Mouse (Mus musculus): ENCODE data around the gene Mgmt. TPM values are rescaled to one million over a fixed set of nuclear protein-coding genes. Genes with fewer than 3 reads are reported as not detected.

Gene Mgmt
- polyA plus RNA-seq, 1 experiment from 2014 or later, result 5.8 TPM

DNA sequence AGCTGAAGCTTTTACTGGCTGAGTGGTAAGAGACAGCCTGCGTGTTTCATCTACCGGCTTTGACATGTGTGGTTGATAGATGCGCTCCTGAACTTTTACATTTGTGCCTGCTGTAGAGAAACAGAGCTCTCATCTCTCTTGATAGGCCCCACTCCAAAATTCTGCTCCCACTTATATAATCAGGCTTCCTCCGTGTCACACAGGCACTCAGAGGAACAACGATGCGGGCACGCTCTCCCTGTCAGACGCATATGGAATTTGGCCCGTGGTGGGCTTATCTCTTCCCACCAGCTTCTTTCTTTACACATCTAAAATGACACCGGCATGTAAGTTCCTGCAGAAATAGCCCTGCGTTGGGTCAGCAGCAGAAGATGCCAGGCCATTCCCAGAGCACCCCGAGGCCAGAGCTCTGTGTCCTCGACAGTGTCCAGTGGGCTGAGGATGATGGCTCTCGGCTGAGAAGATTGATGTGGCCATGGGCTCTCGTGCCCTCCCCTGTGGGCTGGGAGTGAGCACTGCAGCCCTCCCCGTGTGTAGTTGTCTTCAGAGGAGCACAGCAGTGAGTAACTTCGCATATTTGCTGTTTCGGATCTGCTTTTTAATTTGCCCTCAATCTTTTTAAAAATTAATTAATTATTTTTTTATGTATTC lies 30.3 kb downstream of the Mgmt start:
- 0 out of 2 replicates have a peak, but pooled peaks have one; percentile 7 for ATAC-seq (ENCODE audit: low FRiP score, low TSS enrichment)
- Histone ChIP-seq H3K4me2 (replicated peaks; ENCODE audit: low read depth, low read length) (no peak overlapping the region), H3K4me3 (ENCODE audit: low read length) (no peak overlapping the region), H3K27me3 (ENCODE audit: control insufficient read depth, insufficient read depth, low read length) (no peaks in the 10 kb centered on the region), H3K9me3 (ENCODE audit: control insufficient read depth, low read length) (peaks cover 3% of the 10 kb centered on the region; the same call in 1 of the 2 replicates), H3K36me3 (ENCODE audit: control insufficient read depth, insufficient read depth, low read length) (no peaks in the 10 kb centered on the region), H3K27ac (ENCODE audit: low read depth, low read length) (no peak overlapping the region), H3K4me1 (ENCODE audit: control insufficient read depth, insufficient read depth, low read length) (peaks cover 15% of the 10 kb centered on the region; the same call in 1 of the 2 replicates), H3K9ac (ENCODE audit: low read depth, low read length) (no peak overlapping the region)
- 52% methylated on average over 18 of the region's 18 CpGs for WGBS

GRCm38 (mm10) chr7:136926178-136926577 lies 31.8 kb downstream of the Mgmt start:
- H3K4me1 ChIP-seq (ENCODE audit: control insufficient read depth, insufficient read depth, low read length), result peaks cover 15% of the 10 kb centered on the region; the same call in 1 of the 2 replicates
- H3K27me3 ChIP-seq (ENCODE audit: control insufficient read depth, insufficient read depth, low read length), result no peaks in the 10 kb centered on the region
- H3K9ac ChIP-seq (ENCODE audit: low read depth, low read length), result no peak overlapping the region
- 0 out of 2 replicates have a peak, but pooled peaks have one; percentile 57 for ATAC-seq (ENCODE audit: low FRiP score, low TSS enrichment)
- no peak overlapping the region for H3K4me3 ChIP-seq (ENCODE audit: low read length)
- WGBS, result 13% methylated on average over 9 of the region's 9 CpGs
- no peak overlapping the region for H3K27ac ChIP-seq (ENCODE audit: low read depth, low read length)
- no peak overlapping the region for H3K4me2 ChIP-seq (replicated peaks; ENCODE audit: low read depth, low read length)
- peaks cover 3% of the 10 kb centered on the region; the same call in 1 of the 2 replicates for H3K9me3 ChIP-seq (ENCODE audit: control insufficient read depth, low read length)
- H3K36me3 ChIP-seq (ENCODE audit: control insufficient read depth, insufficient read depth, low read length), result no peaks in the 10 kb centered on the region

GRCm38 (mm10) chr7:136930451-136930850 lies 36.0 kb downstream of the Mgmt start:
- H3K27me3 ChIP-seq (ENCODE audit: control insufficient read depth, insufficient read depth, low read length), result no peaks in the 10 kb centered on the region
- H3K4me3 ChIP-seq (ENCODE audit: low read length), result no peak overlapping the region
- H3K9ac ChIP-seq (ENCODE audit: low read depth, low read length), result no peak overlapping the region
- 92% methylated on average over 3 of the region's 3 CpGs for WGBS
- no peak overlapping the region for H3K27ac ChIP-seq (ENCODE audit: low read depth, low read length)
- no peak overlapping the region for H3K4me2 ChIP-seq (replicated peaks; ENCODE audit: low read depth, low read length)
- ATAC-seq (ENCODE audit: low FRiP score, low TSS enrichment), result no peak
- no peaks in the 10 kb centered on the region for H3K36me3 ChIP-seq (ENCODE audit: control insufficient read depth, insufficient read depth, low read length)
- peaks cover 6% of the 10 kb centered on the region; the same call in 1 of the 2 replicates for H3K4me1 ChIP-seq (ENCODE audit: control insufficient read depth, insufficient read depth, low read length)
- no peaks in the 10 kb centered on the region for H3K9me3 ChIP-seq (ENCODE audit: control insufficient read depth, low read length)

- WGBS, result 65% methylated on average over 3 of the region's 3 CpGs
- Histone ChIP-seq H3K27ac (ENCODE audit: low read depth, low read length) (no peak overlapping the region), H3K4me3 (ENCODE audit: low read length) (no peak overlapping the region), H3K36me3 (ENCODE audit: control insufficient read depth, insufficient read depth, low read length) (no peaks in the 10 kb centered on the region), H3K4me2 (replicated peaks; ENCODE audit: low read depth, low read length) (no peak overlapping the region), H3K9ac (ENCODE audit: low read depth, low read length) (no peak overlapping the region), H3K4me1 (ENCODE audit: control insufficient read depth, insufficient read depth, low read length) (no peaks in the 10 kb centered on the region), H3K9me3 (ENCODE audit: control insufficient read depth, low read length) (no peaks in the 10 kb centered on the region), H3K27me3 (ENCODE audit: control insufficient read depth, insufficient read depth, low read length) (no peaks in the 10 kb centered on the region)
- no peak for ATAC-seq (ENCODE audit: low FRiP score, low TSS enrichment)
Measured at GRCm38 (mm10) chr7:136933367-136933766, 39.0 kb downstream of the Mgmt start.

- no peak overlapping the region for H3K27ac ChIP-seq (ENCODE audit: low read depth, low read length)
- no peaks in the 10 kb centered on the region for H3K36me3 ChIP-seq (ENCODE audit: control insufficient read depth, insufficient read depth, low read length)
- H3K27me3 ChIP-seq (ENCODE audit: control insufficient read depth, insufficient read depth, low read length), result 0 out of 2 replicates have a peak, but pooled peaks cover 4% of the 10 kb centered on the region
- no peak for ATAC-seq (ENCODE audit: low FRiP score, low TSS enrichment)
- no peaks in the 10 kb centered on the region for H3K9me3 ChIP-seq (ENCODE audit: control insufficient read depth, low read length)
- H3K4me3 ChIP-seq (ENCODE audit: low read length), result no peak overlapping the region
- no peaks in the 10 kb centered on the region for H3K4me1 ChIP-seq (ENCODE audit: control insufficient read depth, insufficient read depth, low read length)
- no peak overlapping the region for H3K9ac ChIP-seq (ENCODE audit: low read depth, low read length)
- no peak overlapping the region for H3K4me2 ChIP-seq (replicated peaks; ENCODE audit: low read depth, low read length)
- WGBS, result 89% methylated on average over 5 of the region's 5 CpGs
Measured at GRCm38 (mm10) chr7:136934336-136934735, 39.9 kb downstream of the Mgmt start.

DNA sequence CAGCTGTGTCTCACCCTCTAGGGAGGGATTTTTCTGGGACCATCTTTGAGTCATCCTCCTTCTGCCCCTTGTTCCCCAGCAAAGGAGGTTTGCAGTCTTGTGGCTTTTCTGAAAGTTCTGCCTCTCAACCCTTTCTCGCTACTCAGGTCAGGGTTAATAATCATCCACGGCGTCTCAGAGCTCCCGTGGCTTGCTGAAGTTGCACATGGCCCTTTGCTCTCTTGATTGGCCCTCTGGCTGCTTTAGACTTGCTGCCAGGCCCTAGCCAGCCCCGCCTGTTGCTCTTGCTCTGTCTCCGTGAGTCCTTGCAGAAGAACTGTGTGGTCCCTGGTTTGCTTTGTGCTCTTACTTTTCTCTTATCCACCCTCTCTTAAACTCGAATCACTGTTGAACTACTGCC lies 40.4 kb downstream of the Mgmt start:
- 76% methylated on average over 7 of the region's 7 CpGs for WGBS

DNA sequence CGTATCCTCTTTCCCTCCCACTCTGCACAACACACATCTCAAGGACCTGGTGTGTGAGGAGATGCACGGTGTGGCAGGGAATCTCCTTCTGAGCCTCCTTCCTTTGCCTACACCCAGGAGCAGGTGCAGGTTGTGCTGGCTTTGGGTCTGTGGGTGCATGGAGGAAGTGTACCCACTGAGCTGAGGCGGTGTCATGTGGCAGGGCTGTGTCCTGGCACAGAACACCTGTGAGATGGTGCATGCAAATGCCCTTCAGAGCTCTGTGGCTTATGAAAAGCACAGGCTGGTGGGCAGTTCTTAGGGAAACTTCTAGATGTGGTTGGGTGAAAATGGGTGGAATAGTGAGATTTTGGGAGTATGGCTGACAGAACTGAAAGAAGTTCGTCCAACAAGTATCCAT lies 44.0 kb downstream of the Mgmt start:
- Histone ChIP-seq H3K9ac (ENCODE audit: low read depth, low read length) (no peak overlapping the region), H3K27ac (ENCODE audit: low read depth, low read length) (no peak overlapping the region), H3K4me1 (ENCODE audit: control insufficient read depth, insufficient read depth, low read length) (no peaks in the 10 kb centered on the region), H3K9me3 (ENCODE audit: control insufficient read depth, low read length) (no peaks in the 10 kb centered on the region), H3K4me2 (replicated peaks; ENCODE audit: low read depth, low read length) (no peak overlapping the region), H3K36me3 (ENCODE audit: control insufficient read depth, insufficient read depth, low read length) (no peaks in the 10 kb centered on the region), H3K27me3 (ENCODE audit: control insufficient read depth, insufficient read depth, low read length) (0 out of 2 replicates have a peak, but pooled peaks cover 4% of the 10 kb centered on the region), H3K4me3 (ENCODE audit: low read length) (no peak overlapping the region)
- ATAC-seq (ENCODE audit: low FRiP score, low TSS enrichment), result peak; percentile 22; the same call in 1 of the 2 replicates
- 79% methylated on average over 4 of the region's 4 CpGs for WGBS

More for the DNA sequence above, 40.4 kb downstream of the Mgmt start:
- no peaks in the 10 kb centered on the region for H3K9me3 ChIP-seq (ENCODE audit: control insufficient read depth, low read length)
- no peaks in the 10 kb centered on the region for H3K36me3 ChIP-seq (ENCODE audit: control insufficient read depth, insufficient read depth, low read length)
- H3K9ac ChIP-seq (ENCODE audit: low read depth, low read length), result no peak overlapping the region
- no peak overlapping the region for H3K4me3 ChIP-seq (ENCODE audit: low read length)
- H3K4me2 ChIP-seq (replicated peaks; ENCODE audit: low read depth, low read length), result no peak overlapping the region
- H3K27me3 ChIP-seq (ENCODE audit: control insufficient read depth, insufficient read depth, low read length), result 0 out of 2 replicates have a peak, but pooled peaks cover 4% of the 10 kb centered on the region
- no peak overlapping the region for H3K27ac ChIP-seq (ENCODE audit: low read depth, low read length)
- ATAC-seq (ENCODE audit: low FRiP score, low TSS enrichment), result no peak
- H3K4me1 ChIP-seq (ENCODE audit: control insufficient read depth, insufficient read depth, low read length), result no peaks in the 10 kb centered on the region

GRCm38 (mm10) chr7:136942414-136942813 lies 48.0 kb downstream of the Mgmt start:
- Histone ChIP-seq H3K9me3 (ENCODE audit: control insufficient read depth, low read length) (no peaks in the 10 kb centered on the region), H3K4me1 (ENCODE audit: control insufficient read depth, insufficient read depth, low read length) (no peaks in the 10 kb centered on the region), H3K27ac (ENCODE audit: low read depth, low read length) (no peak overlapping the region), H3K27me3 (ENCODE audit: control insufficient read depth, insufficient read depth, low read length) (0 out of 2 replicates have a peak, but pooled peaks cover 4% of the 10 kb centered on the region), H3K36me3 (ENCODE audit: control insufficient read depth, insufficient read depth, low read length) (no peaks in the 10 kb centered on the region), H3K4me3 (ENCODE audit: low read length) (no peak overlapping the region), H3K4me2 (replicated peaks; ENCODE audit: low read depth, low read length) (no peak overlapping the region), H3K9ac (ENCODE audit: low read depth, low read length) (no peak overlapping the region)
- ATAC-seq (ENCODE audit: low FRiP score, low TSS enrichment), result no peak
- 82% methylated on average over 2 of the region's 2 CpGs for WGBS

DNA sequence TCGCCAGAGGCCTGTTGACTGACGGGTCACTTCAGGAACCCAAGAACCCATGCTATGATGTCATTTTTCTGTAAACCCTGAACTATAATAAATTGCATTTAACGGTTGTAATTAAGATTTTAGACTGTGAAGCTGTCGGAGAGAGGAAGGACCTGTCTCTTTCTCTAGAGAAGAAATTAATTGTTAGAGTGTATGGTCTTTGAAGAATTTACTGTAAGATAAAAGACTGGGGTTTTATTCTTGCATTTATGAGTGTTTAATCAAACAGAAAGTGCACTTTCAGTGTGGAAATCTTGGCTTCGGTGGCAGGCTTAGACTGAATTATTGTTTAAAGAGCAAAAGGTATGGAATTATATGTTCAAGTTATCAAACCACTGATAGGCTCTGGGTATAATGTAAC lies 49.5 kb downstream of the Mgmt start:
- Histone ChIP-seq H3K4me3 (ENCODE audit: low read length) (no peak overlapping the region), H3K9ac (ENCODE audit: low read depth, low read length) (no peak overlapping the region), H3K27ac (ENCODE audit: low read depth, low read length) (no peak overlapping the region), H3K27me3 (ENCODE audit: control insufficient read depth, insufficient read depth, low read length) (no peaks in the 10 kb centered on the region), H3K36me3 (ENCODE audit: control insufficient read depth, insufficient read depth, low read length) (no peaks in the 10 kb centered on the region), H3K9me3 (ENCODE audit: control insufficient read depth, low read length) (no peaks in the 10 kb centered on the region), H3K4me1 (ENCODE audit: control insufficient read depth, insufficient read depth, low read length) (no peaks in the 10 kb centered on the region), H3K4me2 (replicated peaks; ENCODE audit: low read depth, low read length) (no peak overlapping the region)
- WGBS, result 50% methylated on average over 5 of the region's 5 CpGs
- no peak for ATAC-seq (ENCODE audit: low FRiP score, low TSS enrichment)

Measured in kidney, embryonic 14.5 days (tissue).